Mouse (Mus musculus): Measurements from ENCODE around the gene 1700123L14Rik. TPM values are rescaled to one million over a fixed set of nuclear protein-coding genes. Genes with fewer than 3 reads are reported as not detected.
"Not testable (repeated sequence)": the region's sequence is repeated elsewhere in the genome, so short reads cannot be mapped to it uniquely, and the experiment has no call there.

The 1700123L14Rik gene
- not detected in 2 replicates for polyA plus RNA-seq (2015; fragmentation: Nextera tagmentation; extraction: Ambion mirVana)

DNA sequence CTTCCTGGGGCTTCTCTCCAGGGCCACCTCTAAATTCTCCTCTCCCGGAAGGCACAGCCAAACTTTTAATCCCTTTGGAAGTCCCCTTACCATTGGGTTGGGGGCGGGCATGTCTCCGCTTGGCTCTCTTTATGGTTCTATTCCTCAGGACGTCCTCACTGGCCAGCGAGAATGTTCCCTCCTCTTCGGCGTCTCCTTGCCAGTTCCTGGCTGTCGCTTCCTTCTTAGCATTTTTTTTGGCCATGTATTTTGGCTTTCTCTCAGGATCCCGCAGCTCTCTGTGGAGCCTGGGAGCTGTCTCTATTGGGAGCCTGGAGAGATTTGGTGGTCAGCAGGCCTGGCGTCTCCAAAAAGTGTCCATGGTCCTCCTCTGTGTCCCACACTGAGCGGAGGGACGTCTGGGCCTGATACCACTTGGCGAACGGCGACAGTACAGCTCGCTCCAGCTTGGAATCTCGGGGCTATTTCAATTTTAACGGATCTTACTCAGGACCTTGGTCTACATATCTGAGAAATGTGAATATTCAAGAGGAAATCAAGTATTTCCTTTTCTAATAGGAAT lies at the start of gene 1700123L14Rik:
TSS of gene 1700123L14Rik (minus strand) at position 426 of the 562 bp plus-strand sequence.
- H3K9me3 ChIP-seq (replicated peaks), result no peaks in the 10 kb centered on the region
- H3K36me3 ChIP-seq, result no peaks in the 10 kb centered on the region
- no peak within 1 kb of the TSS for H3K4me3 ChIP-seq
- H3K4me2 ChIP-seq, result no peak within 1 kb of the TSS
- no peaks in the 10 kb centered on the region for H3K27me3 ChIP-seq
- WGBS, result 75% methylated on average over 18 of the region's 18 CpGs
- ATAC-seq (replicated peaks; ENCODE audit: insufficient number of reproducible peaks, insufficient read depth, low FRiP score, low read depth), result no peak
- no peak within 1 kb of the TSS for H3K27ac ChIP-seq
- no peak within 1 kb of the TSS for H3K9ac ChIP-seq
- no peaks in the 10 kb centered on the region for H3K4me1 ChIP-seq (replicated peaks)

DNA sequence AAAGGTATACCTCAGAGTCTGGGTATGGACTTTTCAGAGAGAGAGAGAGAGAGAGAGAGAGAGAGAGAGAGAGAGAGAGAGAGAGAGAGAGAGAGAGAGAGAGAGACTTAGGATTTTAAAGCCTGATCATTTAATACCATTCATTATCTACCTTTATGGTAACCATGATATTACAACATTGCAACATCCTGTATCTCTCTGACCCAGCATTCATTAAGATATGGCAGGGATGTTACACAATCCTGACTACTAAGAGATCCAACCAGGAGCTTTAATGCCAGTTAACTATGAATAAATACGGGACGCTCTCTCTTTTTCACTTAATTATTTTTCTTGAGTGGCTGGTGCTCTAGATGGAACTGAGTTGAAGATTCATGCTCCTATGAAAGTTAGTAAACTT lies 39.4 kb upstream of the 1700123L14Rik start:
- no peak overlapping the region for H3K9ac ChIP-seq
- no peak overlapping the region for H3K4me2 ChIP-seq
- no peaks in the 10 kb centered on the region for H3K4me1 ChIP-seq (replicated peaks)
- no peaks in the 10 kb centered on the region for H3K36me3 ChIP-seq
- no peaks in the 10 kb centered on the region for H3K9me3 ChIP-seq (replicated peaks)
- no peak overlapping the region for H3K27ac ChIP-seq
- H3K4me3 ChIP-seq, result no peak overlapping the region
- H3K27me3 ChIP-seq, result no peaks in the 10 kb centered on the region
- 93% methylated on average over 2 of the region's 2 CpGs for WGBS
- no peak for ATAC-seq (replicated peaks; ENCODE audit: insufficient number of reproducible peaks, insufficient read depth, low FRiP score, low read depth)

DNA sequence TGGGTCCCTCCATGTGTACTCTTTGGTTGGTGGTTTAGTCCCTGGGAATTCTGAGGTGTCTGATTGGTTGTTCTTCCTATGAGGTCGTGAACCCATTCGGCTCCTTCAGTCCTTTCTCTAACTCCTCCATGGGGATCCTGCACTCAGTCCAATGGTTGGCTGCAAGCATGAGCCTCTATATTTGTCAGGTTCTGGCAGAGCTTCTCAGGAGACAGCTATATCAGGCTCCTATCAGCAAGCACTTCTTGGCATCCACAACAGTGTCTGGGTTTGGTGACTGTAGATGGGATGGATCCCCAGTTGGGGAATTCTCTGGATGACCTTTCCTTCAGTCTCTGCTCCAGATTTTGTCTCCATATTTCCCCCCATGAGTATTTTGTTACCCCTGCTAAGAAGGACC lies 32.9 kb upstream of the 1700123L14Rik start:
- H3K9me3 ChIP-seq (replicated peaks); H3K4me3 ChIP-seq; H3K36me3 ChIP-seq; H3K27me3 ChIP-seq; H3K9ac ChIP-seq; H3K4me2 ChIP-seq; H3K27ac ChIP-seq; ATAC-seq (replicated peaks; ENCODE audit: insufficient number of reproducible peaks, insufficient read depth, low FRiP score, low read depth); H3K4me1 ChIP-seq (replicated peaks): not testable (repeated sequence)
- 77% methylated on average over 2 of the region's 2 CpGs for WGBS

DNA sequence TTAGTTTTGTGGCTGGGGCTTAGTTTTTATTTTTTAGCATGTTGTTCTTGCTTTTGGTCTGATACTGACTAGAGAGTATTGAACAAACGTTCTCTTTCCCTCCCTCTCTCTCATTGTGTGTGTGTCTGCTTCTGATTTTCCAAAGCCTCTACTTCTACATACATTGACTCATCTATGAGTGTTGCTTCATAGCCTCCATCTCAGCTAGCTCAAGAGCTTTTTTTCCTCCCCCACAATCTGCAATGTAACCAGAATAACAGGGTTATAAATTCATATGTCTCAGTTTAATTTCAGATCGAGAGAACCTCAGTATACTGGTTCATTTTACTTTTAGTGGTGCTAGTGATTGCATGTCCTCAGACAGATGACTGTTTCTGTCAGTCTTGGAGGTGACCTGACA lies 20.5 kb upstream of the 1700123L14Rik start:
- H3K4me2 ChIP-seq, result no peak overlapping the region
- H3K36me3 ChIP-seq, result no peaks in the 10 kb centered on the region
- H3K27ac ChIP-seq, result no peak overlapping the region
- H3K4me1 ChIP-seq (replicated peaks), result no peaks in the 10 kb centered on the region
- WGBS, result 58% methylated on average over 2 of the region's 2 CpGs
- no peaks in the 10 kb centered on the region for H3K27me3 ChIP-seq
- no peak for ATAC-seq (replicated peaks; ENCODE audit: insufficient number of reproducible peaks, insufficient read depth, low FRiP score, low read depth)
- no peak overlapping the region for H3K9ac ChIP-seq
- no peaks in the 10 kb centered on the region for H3K9me3 ChIP-seq (replicated peaks)
- no peak overlapping the region for H3K4me3 ChIP-seq

DNA sequence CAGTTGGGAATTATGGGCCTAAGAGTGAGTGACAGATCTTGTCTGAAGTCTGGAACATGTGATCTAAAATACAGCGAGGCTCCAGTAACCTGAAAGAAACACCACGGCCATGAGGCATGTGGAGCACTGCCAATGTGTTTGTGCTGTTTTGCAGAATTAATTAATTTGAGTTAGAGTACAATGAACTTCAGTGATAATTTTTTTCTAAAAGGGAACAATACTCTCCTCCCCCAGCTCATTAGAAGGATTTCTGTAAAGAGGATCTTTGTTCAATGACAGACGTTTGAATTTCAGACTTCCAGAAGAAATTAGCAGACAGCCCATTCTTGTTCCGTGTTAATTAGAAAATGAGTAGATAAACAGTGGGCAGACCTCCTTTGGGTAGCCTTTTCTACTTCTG lies 17.3 kb upstream of the 1700123L14Rik start:
- H3K4me3 ChIP-seq, result no peak overlapping the region
- no peak overlapping the region for H3K9ac ChIP-seq
- no peaks in the 10 kb centered on the region for H3K36me3 ChIP-seq
- WGBS, result 55% methylated on average over 4 of the region's 4 CpGs
- H3K27me3 ChIP-seq, result no peaks in the 10 kb centered on the region
- no peak for ATAC-seq (replicated peaks; ENCODE audit: insufficient number of reproducible peaks, insufficient read depth, low FRiP score, low read depth)
- no peaks in the 10 kb centered on the region for H3K4me1 ChIP-seq (replicated peaks)
- no peak overlapping the region for H3K4me2 ChIP-seq
- H3K9me3 ChIP-seq (replicated peaks), result no peaks in the 10 kb centered on the region
- no peak overlapping the region for H3K27ac ChIP-seq

DNA sequence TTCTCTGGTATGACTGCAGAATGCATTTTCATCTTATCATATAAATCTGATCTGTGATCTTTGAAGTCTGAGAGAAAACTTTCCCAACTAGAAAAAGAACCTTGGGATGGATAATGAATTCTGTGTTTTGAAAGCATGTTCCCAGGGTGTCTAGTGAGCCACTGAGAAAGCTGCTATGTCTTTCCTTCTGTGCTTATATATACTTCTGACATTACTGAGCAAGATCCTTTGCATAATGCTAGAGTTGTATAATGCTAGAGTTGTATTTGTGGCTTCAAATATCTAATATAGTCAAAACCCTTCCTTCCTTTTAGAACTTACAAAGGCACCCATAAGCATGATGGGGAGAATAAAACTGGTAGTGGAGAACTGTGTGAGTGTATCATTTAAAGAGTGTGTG lies 12.5 kb upstream of the 1700123L14Rik start:
- Histone ChIP-seq H3K4me3 (no peak overlapping the region), H3K27ac (no peak overlapping the region), H3K36me3 (no peaks in the 10 kb centered on the region), H3K9me3 (replicated peaks) (no peaks in the 10 kb centered on the region), H3K4me2 (no peak overlapping the region), H3K27me3 (no peaks in the 10 kb centered on the region), H3K9ac (no peak overlapping the region), H3K4me1 (replicated peaks) (no peaks in the 10 kb centered on the region)
- ATAC-seq (replicated peaks; ENCODE audit: insufficient number of reproducible peaks, insufficient read depth, low FRiP score, low read depth), result no peak

DNA sequence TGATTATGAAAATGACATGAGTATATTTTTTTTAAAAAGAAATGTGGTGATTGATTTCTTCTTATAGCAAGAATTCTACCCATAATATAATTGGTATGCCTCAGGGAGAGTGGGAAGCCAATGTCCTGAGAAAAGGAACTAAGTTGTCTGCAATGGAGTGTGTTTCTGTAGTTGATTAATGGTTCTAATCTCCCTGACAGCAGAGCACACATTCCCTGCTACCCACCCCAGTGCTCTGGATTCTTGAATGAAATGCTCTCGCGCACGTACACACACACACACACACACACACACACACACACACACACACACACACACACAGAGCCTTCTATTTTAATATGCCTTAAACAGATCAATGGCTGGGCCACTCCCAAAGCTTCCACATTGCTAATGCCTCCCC lies 7.6 kb upstream of the 1700123L14Rik start:
- no peak overlapping the region for H3K4me3 ChIP-seq
- no peaks in the 10 kb centered on the region for H3K9me3 ChIP-seq (replicated peaks)
- H3K9ac ChIP-seq, result no peak overlapping the region
- no peak overlapping the region for H3K4me2 ChIP-seq
- no peaks in the 10 kb centered on the region for H3K4me1 ChIP-seq (replicated peaks)
- no peaks in the 10 kb centered on the region for H3K27me3 ChIP-seq
- 65% methylated on average over 3 of the region's 3 CpGs for WGBS
- ATAC-seq (replicated peaks; ENCODE audit: insufficient number of reproducible peaks, insufficient read depth, low FRiP score, low read depth), result no peak
- no peak overlapping the region for H3K27ac ChIP-seq
- no peaks in the 10 kb centered on the region for H3K36me3 ChIP-seq

DNA sequence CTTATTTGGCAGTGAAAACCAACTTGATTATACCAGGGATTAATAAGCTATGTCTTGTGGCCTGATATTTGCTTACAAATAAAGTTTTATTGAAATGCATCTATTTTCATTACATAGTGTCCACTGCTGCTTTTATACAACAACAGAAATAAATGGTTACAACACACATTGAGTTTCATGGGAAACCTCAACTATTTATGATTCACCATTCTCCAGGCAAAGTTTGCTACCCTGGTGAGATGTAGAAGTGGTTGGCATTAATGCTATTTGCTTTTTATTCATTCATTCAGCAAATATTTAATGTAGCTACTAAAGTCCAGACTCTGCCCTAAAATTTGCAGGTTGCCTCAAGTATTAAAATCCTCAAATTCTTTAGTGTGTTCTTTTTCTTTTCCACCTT lies 988 bp upstream of the 1700123L14Rik start:
- ATAC-seq (replicated peaks; ENCODE audit: insufficient number of reproducible peaks, insufficient read depth, low FRiP score, low read depth), result no peak
- Histone ChIP-seq H3K36me3 (no peaks in the 10 kb centered on the region), H3K4me2 (no peak overlapping the region), H3K27me3 (no peaks in the 10 kb centered on the region), H3K27ac (no peak overlapping the region), H3K4me1 (replicated peaks) (no peaks in the 10 kb centered on the region), H3K9me3 (replicated peaks) (no peaks in the 10 kb centered on the region), H3K9ac (no peak overlapping the region), H3K4me3 (no peak overlapping the region)

DNA sequence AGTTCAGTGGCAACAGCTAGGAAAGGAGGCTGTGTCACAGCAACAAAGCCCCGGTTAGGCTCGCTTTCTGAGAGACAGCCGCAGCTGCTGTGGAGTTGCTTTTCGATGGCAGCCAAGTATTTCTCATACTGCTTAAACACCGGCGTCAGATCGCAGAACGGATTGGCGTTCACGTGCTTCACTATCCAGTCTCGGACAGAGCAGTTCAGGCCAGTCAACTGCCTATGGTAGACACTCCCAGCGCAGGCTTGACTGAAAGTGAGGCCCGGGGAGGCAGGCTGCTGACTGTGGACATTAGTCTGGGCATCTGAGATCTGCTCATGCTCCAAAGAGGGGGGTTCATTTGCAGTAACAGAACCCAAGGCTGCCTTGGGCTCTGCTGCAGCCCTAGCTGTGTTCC lies 640 bp downstream of the 1700123L14Rik start:
- no peak overlapping the region for H3K4me3 ChIP-seq
- no peaks in the 10 kb centered on the region for H3K9me3 ChIP-seq (replicated peaks)
- no peak overlapping the region for H3K4me2 ChIP-seq
- no peak overlapping the region for H3K9ac ChIP-seq
- H3K4me1 ChIP-seq (replicated peaks), result no peaks in the 10 kb centered on the region
- no peak for ATAC-seq (replicated peaks; ENCODE audit: insufficient number of reproducible peaks, insufficient read depth, low FRiP score, low read depth)
- H3K27me3 ChIP-seq, result no peaks in the 10 kb centered on the region
- no peak overlapping the region for H3K27ac ChIP-seq
- no peaks in the 10 kb centered on the region for H3K36me3 ChIP-seq
- 84% methylated on average over 13 of the region's 13 CpGs for WGBS

DNA sequence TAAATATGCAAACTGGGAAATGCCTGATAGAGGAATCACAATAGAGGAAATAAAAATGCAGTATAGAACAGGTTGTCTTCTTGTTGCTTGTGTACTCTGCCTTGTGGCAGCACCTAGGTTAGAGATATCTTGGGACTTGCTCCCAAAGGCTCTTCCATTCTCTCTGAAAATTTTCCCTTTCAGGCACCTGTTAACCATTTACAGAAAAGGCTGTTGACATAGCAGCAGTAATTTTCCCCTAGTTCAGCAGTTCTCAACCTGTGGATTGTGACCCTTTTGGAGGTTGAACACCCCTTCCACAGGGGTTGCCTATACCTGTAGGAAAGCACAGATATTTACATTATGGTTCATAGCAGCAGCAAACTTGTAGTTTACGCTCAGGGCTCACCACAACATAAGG lies 22.7 kb downstream of the 1700123L14Rik start:
- H3K4me2 ChIP-seq, result no peak overlapping the region
- H3K4me1 ChIP-seq (replicated peaks), result no peaks in the 10 kb centered on the region
- no peaks in the 10 kb centered on the region for H3K36me3 ChIP-seq
- H3K9me3 ChIP-seq (replicated peaks), result no peaks in the 10 kb centered on the region
- WGBS, result 74% methylated on average over 1 of the region's 1 CpGs
- H3K27ac ChIP-seq, result no peak overlapping the region
- H3K9ac ChIP-seq, result no peak overlapping the region
- ATAC-seq (replicated peaks; ENCODE audit: insufficient number of reproducible peaks, insufficient read depth, low FRiP score, low read depth), result no peak
- H3K4me3 ChIP-seq, result no peak overlapping the region
- no peaks in the 10 kb centered on the region for H3K27me3 ChIP-seq

DNA sequence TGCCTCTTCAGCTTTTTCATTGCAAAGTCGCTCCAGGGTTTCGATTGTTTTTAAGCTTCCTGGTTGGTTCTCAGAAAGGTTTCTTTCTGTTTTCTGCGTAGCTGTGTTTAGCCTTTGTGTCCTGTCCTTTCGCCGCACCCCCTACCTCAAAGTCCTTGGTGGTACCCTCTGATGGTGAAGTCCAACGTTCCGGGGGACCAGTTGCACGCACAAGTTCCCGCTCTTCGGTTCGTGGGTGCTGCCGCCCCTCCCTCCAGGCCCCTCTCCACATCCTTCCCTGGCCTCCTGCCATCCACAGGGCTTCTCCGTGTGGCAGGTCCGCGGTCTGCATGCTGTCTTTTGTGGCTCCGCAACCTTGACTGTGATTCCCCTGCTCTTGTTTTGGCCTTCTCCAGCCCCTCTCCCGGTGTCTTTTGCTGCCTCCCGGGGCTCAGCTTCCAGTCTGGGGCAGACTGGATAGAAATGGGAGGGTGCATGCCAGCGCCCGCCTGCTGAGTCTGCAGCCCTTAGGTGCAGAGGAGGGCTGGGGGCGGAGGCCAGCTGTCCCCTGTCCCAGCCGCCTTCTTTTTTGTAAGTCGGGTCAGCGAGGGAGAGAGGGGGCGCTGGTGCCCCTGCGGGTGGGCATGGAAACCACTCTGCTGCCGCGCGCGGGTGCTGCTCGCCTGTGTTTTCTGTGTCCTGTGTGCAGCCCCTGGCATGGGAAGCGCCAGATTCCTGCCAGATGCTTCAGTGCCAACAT lies 49.3 kb downstream of the 1700123L14Rik start:
- Histone ChIP-seq H3K4me2 (peak overlapping the region; percentile 97), H3K36me3 (no peaks in the 10 kb centered on the region), H3K4me3 (peak overlapping the region; percentile 64), H3K27me3 (no peaks in the 10 kb centered on the region), H3K9ac (peak overlapping the region; percentile 56), H3K4me1 (replicated peaks) (0 out of 2 replicates have a peak, but pooled peaks cover 5% of the 10 kb centered on the region), H3K27ac (no peak overlapping the region), H3K9me3 (replicated peaks) (no peaks in the 10 kb centered on the region)
- 0 out of 2 replicates have a peak, but pooled peaks have one; percentile 31 for ATAC-seq (replicated peaks; ENCODE audit: insufficient number of reproducible peaks, insufficient read depth, low FRiP score, low read depth)
- WGBS, result under 1% methylated on average over 32 of the region's 32 CpGs

DNA sequence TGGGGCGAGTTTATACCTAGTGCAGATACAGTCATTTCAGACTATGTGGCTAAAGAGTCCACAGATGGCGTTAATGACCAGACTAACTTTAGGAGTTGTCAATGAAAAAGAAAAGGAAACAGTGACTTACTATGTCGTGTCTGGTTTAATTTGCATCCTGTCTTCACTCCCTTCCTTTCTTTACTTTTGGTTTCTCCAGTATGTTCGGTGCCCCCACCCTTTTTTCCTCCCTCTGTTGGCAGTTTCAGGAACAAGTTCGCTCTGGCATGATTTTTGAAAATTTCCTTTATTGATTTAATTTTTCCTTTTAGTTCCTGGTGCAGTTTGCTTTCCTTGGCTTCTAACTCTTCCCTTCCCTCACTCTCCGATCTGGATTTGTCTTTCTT lies 49.9 kb downstream of the 1700123L14Rik start:
- H3K9ac ChIP-seq, result peak overlapping the region; percentile 56
- peak overlapping the region; percentile 64 for H3K4me3 ChIP-seq
- H3K27ac ChIP-seq, result no peak overlapping the region
- H3K27me3 ChIP-seq, result no peaks in the 10 kb centered on the region
- 0 out of 2 replicates have a peak, but pooled peaks cover 5% of the 10 kb centered on the region for H3K4me1 ChIP-seq (replicated peaks)
- no peaks in the 10 kb centered on the region for H3K9me3 ChIP-seq (replicated peaks)
- no peaks in the 10 kb centered on the region for H3K36me3 ChIP-seq
- 13% methylated on average over 6 of the region's 6 CpGs for WGBS
- no peak for ATAC-seq (replicated peaks; ENCODE audit: insufficient number of reproducible peaks, insufficient read depth, low FRiP score, low read depth)
- peak overlapping the region; percentile 97 for H3K4me2 ChIP-seq
